Mouse (Mus musculus): Measurements from ENCODE around the gene Eif4a1.

Eif4a1 gene

GRCm38 (mm10) chr11:69679144-69679543, 6.9 kb upstream of the Eif4a1 start:
- in situ Hi-C loops (cut with MboI): no loop called here

DNA sequence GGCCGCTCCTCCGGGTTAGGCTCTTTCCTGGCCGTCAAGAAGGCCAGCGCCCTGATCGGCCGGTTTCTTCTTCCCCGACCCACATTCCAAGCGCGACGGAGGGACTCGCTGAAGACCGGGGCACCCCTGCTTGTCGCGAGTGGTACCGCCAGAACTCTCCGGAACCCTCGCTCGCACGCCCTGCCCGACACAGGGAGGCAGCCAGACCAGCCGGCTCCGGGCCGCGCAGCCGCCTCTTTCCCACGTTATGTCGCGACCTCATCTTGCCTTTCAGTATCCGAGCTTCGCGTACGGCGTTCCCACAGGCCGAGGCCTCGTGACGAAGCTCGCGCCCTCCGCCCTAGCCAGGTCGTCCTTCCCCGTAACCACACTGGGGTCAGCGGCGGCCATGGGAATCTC, 498 bp downstream of the Eif4a1 start:
- in situ Hi-C loops (cut with MboI): no loop called here

DNA sequence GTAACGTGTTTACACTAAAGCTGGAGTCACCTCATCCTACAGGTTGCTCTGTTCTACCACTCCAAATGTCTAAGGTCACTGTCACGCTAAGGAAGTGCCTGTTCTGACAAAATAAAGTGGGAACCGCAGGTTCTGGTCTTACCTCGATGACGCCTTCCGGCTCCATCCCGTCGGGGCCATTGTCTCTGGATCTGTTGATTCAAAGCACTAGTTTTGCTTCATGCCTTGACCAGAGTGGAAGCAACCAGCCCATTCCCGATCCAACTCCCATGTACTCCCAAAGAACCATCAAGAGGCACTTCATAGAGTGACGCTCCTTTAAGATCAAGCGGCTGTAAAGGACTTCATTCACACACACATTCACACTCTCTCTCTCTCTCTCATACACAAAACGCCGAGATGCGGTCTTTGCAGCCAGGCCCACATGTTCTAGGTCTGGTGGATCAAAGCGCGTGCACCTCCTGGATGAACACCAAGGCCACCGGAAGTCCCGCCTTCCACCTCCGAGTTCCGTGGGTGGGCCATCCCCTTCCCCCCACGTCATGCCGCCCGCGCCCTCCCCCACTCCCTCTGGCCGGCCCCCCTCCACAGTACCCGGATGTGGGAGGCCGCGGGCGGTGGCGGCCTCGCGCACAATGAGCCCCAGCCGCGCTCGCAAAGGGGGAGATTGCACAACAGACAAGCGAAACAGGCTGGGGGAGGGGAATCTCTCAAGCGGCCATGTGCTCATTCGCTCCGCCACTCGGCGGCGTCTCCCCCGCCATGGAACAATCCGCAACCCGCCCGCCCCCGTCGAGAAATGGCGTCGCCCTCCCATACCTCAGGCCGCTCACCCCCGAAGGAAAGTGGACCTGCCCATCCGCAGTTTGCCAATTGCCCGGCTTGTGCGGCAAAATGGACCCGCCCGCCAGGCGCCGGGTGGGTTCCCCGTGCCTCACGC, 1.2 kb downstream of the Eif4a1 start:
- in situ Hi-C loops (cut with MboI): no loop called here

- in situ Hi-C loops (cut with MboI): no loop called here
These were observed 5.6 kb downstream of the Eif4a1 start for GRCm38 (mm10) chr11:69666665-69667005.

DNA sequence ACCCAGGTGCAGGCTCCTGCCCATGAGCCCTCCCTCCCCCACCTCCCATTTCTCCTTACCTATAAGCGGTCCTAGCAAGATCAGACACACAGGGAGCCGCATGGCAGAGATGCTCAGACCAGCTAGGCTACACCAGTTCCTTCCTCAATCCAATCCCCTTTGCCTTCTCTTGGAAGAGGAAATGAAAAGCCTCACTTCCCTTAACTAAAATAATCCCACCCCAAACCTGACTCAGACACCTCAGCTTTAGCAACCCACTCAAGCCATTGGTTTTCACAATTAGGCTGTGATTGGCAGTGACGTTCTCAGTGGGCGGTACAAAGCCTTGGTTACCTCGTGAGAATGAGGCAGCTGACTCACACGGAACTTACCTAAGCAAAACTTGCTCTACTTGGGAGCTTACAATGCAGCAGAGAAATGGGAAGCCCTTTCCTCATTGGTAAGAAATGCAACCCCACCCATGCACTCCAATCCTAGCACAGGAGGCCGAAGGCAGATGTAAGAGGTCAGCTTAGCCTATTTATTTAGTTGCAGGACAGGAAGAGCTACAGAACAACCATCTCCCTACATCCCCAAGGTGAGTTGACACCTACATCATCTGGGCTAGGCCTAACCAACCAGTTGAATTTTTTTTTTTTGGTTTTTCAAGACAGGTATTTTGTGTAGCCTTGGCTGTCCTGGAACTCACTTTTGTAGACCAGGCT, 6.1 kb downstream of the Eif4a1 start, which contains the start of gene Cd68:
Gene Cd68 (minus strand): TSS at position 193 of the 704 bp plus-strand sequence.
- in situ Hi-C loops (cut with MboI): no loop called here

- in situ Hi-C loops (cut with MboI): no loop called here
These were observed 6.7 kb downstream of the Eif4a1 start for GRCm38 (mm10) chr11:69665457-69665960.

GRCm38 (mm10) chr11:69664841-69665240, 7.4 kb downstream of the Eif4a1 start:
- in situ Hi-C loops (cut with MboI): no loop called here

DNA sequence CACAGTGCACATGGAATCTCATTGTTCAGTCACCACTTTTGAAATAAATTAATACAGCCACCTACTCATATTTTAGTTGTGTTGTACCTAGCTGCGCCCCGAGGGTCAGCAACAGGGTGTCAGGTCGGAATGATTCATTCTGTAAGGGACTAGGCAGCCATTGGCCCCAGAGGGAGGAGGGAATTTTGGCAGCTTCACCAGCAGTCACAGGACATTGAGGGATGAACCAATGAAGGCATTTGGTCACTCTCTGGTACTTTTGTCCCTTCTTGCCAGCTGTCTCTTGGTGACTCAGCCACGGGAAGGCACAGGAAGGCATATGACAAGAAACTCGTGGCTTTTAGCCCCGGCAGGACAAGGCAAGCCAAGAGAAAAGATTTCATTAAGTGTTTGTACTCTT, 8.4 kb downstream of the Eif4a1 start:
- in situ Hi-C loops (cut with MboI): no loop called here

- in situ Hi-C loops (cut with MboI): no loop called here
These were observed 9.1 kb downstream of the Eif4a1 start for GRCm38 (mm10) chr11:69662967-69663671.

DNA sequence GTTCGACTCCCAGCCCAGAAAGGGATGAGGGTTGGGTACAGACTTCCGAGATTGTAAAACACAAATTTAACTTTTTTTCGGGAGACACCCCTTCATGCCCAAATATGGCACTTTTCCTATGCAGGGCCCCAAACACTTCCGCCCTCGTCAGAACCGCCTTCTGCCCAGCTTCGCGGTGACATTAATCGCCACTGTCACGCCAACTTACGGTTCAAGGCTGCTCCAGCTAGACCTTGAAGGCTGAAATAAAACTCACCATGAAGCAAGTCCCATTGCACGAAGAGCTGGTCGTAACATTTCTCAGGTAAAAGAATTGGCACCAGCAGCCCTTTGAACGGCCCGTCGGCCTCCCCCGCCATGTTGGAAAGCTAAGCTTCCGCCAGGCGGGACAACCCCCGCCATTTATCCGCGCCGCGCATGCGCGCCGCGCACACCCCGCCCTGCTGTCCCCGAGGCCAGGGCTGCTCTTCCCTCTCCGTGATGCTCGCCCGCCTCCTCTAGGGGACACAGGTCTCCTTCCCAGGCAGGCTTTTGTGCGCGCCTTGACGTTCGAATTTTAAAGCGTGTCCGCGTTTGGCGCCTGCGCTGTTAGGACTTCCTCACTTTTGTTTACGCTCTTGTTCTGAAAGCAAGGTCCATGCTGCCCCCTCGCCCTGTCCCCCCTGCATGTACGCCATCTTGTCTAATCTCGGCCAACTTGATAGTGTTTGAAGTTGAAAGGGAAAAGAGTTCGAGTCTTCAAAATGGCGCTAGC, 9.8 kb downstream of the Eif4a1 start, which contains the start of gene Mpdu1:
Gene Mpdu1 (minus strand): TSS at position 430 of the 754 bp plus-strand sequence.
- in situ Hi-C loops (cut with MboI): no loop called here

DNA sequence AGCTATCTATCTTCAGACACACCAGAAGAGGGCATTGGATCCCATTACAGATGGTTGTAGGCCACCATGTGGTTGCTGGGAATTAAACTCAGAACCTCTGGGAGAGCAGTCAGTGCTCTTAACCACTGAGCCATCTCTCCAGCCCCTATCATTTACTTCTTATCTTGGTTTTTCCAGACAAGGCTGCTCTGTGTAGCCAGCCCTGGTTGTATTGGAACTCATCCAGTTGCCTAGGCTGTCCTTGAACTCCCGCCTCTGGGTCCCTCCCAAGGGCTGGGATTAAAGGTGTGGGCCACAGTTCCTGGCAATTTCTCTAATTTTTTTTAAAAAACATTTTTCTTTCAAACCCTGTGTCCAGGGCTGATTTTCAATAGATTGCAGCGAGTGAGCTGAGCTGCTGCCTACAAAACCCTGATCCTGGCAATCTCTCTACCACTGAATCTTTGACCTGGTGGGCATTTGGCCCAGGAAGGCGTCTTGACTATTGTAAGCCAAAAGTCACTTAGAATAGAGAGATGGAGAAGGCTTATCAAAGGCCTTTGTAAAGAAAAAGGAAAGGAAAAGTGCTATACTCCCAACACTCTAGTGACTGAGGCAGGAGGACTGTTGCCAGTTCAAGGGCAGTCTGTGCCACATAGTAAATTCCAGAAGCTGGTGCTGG, 10.9 kb downstream of the Eif4a1 start:
- in situ Hi-C loops (cut with MboI): no loop called here

DNA sequence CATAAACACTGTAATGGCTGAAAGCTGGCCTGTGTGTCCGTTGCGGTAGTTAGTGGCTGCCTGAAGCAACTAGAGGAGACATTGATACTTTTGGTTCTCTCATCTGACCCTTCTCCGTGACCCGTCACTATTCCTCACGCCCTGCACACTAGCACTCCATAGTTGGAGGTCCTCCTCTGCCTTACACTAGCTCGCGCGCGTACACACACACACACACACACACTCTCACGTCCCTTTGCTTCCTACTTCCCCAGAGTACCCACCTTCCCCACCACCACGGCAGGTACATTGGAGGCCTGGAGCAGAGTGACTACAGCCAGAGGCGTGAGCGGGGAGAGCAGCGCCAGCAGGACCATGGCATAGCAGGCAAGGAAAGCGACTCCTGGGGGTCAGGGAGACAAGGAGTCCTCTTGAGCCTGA, 14.8 kb downstream of the Eif4a1 start:
- in situ Hi-C loops (cut with MboI): no loop called here

DNA sequence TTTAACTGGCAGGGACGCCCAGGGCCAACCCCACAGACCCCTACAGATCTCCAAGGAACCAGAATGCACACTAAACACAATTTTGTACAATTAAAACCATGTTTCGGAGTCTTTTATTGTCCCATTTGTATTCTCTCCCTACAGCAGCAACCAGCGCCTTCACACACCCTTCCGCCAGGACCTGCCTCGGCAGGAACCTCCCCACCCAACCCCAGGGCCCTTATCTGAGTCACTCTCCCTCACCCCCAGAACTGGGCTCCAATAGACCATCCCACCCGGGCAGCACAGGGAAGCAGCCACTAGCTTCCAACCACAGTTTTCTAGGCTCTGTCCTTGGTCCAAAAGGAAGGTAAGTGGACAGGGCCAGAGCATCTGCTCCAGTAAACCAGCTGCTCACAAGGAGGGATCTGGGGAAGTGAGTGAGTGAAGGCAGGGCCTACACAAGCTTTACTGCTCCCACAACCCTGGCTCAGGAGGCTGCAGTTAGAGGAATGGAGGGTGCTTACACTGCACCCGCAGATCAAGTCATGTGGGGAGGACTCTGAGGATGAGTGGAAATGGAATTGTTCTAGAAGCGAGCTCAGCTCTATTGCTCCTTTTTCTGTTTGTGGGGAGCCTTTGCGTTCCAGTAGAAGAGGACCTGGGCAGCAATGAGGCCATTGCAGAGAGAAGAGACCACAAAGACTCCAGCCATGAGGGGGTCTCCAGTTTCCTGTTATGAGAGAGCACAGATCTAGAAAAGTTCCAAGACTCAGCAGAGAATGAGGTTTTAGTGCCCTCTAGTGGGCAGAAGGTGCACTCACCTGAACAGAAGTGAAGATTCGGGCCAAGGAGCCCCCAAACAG, 15.4 kb downstream of the Eif4a1 start:
- in situ Hi-C loops (cut with MboI): no loop called here

DNA sequence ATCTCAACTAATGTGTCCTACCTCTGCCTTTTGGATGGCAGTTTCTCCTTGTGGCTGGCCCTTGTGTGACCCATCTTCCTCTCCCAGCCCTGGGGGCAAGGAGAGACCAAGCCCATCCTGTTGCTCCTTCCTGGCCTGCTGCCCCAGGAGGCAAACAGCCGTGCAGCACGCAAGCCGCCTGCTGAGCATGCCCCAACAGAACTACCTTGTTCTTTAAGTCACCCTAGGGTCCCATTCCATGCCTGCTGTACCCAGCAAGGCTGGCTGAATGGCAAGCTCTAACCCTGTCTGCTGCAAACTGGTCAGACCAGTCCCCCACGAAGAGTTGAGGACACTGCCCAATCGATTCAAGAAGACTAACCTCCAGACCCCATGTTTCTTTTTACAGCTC, 16.2 kb downstream of the Eif4a1 start:
- in situ Hi-C loops (cut with MboI): no loop called here

DNA sequence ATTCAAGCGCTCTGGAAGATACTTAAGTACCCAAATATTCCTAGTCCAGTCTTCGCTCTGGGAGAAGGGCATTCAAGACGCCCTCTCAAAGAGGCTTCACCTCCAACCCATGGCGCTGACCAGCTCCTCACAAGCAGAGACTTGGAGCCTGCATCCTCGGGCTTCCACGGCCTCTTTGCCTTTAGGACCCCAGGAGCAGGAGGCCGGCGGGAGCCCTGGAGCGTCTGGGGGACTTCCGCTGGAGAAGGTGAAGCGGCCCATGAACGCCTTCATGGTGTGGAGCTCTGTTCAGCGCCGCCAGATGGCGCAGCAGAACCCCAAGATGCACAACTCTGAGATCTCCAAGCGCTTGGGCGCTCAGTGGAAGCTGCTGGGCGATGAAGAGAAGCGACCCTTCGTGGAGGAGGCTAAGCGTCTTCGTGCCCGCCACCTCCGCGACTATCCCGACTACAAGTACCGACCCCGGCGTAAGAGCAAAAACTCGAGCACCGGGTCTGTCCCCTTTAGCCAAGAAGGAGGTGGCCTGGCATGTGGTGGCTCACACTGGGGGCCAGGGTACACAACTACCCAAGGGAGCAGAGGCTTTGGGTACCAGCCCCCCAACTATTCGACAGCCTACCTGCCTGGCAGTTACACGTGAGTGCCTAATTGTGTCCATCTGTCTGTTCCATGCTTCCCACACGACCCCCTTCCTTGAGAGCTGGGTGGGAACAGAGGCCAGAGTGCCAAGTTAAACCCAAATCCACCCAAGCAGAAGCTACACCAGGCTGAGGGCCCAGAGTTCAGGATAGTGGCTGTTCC, 16.8 kb downstream of the Eif4a1 start, which contains the start of gene Sox15:
Gene Sox15 (plus strand): TSS at position 51 of the 801 bp plus-strand sequence.
- in situ Hi-C loops (cut with MboI): no loop called here

DNA sequence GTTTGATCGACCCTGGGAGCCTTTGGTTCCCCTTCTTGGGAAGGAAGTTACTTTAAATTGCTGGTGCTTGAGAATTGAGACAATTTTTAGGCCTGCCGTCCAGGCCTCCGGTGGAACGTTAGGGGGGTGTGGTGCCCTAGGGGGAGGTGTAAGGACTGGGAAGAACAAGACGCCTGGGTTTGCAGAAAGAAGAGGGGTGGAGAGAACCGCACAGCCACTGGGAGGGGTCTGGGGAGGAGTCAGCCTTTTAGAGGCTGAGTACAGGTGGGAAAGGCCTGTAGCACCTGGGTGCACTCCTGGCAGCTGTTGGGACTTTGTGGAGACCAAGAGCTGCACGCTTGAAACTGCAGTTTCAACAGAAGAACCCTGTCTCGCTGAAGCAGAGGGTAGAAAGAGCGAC, 17.5 kb downstream of the Eif4a1 start:
- in situ Hi-C loops (cut with MboI): no loop called here

DNA sequence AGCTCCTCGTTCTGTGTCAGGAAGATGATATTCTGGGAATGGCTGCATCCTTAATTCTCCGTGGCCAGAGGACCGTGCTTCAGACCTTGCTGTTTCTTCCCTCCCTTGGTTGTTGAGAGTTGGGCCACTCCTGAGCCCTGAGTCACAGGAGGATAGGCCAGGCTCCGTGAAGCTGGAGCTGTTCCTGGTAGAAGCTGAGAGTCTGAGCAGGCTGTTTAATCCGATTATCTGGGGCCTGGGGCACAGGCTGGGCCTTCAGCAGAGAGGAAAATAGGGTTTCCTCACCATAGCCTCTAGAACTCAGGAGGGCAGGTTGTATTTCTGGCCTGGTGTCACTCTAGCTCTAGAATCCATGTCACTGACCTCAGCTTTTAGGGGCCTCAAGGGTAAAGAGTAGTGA, 18.8 kb downstream of the Eif4a1 start:
- in situ Hi-C loops (cut with MboI): no loop called here

DNA sequence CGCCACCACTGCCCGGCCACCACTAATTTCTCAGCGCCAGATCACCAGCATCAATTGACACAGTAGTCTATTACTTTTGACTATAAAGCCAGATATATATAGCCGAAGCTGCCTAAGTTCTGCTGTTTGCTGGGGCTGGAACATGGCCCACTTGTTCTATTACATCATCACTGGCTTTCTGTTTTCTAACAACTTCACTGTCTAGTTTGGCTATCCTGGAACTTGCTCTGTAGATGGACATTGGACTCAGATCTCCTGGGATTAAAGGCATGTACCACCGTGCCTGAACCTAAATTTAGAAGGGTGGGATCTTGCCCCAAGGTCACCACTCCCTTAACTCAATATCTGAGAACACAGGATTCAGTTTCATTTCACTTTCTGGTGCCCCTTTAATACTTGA, 26.4 kb downstream of the Eif4a1 start:
- in situ Hi-C loops (cut with MboI): no loop called here

DNA sequence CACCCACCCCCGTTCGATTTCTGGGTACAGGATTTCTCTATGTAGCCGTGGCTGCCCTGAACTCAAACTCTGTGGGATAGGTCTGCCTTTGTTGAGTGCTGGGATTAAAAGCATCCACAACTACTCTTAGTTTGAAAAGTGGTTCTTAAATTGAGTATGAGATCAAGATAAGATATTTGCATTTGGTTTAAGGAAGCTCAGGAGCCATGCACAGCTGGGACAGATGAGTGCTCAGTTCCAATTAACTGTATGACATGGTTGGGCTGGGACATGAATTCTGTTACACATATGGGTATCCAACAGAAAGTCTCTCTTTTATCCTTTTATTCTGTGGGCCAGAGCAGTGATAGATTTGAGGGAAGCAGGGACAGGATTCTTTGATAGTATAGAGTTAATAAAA, 36.8 kb downstream of the Eif4a1 start:
- in situ Hi-C loops (cut with MboI): no loop called here

Measured in mature B cell (primary cell).